Mouse (Mus musculus): ENCODE results near the gene Fam69a. TPM values are rescaled to one million over a fixed set of nuclear protein-coding genes. Genes with fewer than 3 reads are reported as not detected.

Gene Fam69a
- polyA plus RNA-seq, 1 experiment from 2014 or later = 51.2 TPM

Other genes starting within 250 kb of the Fam69a start
- gene Ube2d2b, start 157.0 kb downstream of the Fam69a start, polyA plus RNA-seq (2015; fragmentation: Nextera tagmentation; extraction: Ambion mirVana) = not detected in 2 replicates
- 56.1 and 58.3 TPM in 2 replicates for gene Evi5, start 112.0 kb downstream of the Fam69a start, polyA plus RNA-seq (2015; fragmentation: Nextera tagmentation; extraction: Ambion mirVana)
- gene Rpl5, start 86.6 kb downstream of the Fam69a start, polyA plus RNA-seq (2015; fragmentation: Nextera tagmentation; extraction: Ambion mirVana) = 56.2 and 60.3 TPM in 2 replicates
- 106 TPM in 2 replicates for gene Mtf2, start 78.6 kb upstream of the Fam69a start, polyA plus RNA-seq (2015; fragmentation: Nextera tagmentation; extraction: Ambion mirVana)
- 24.1 and 24.8 TPM in 2 replicates for gene Tmed5, start 145.5 kb upstream of the Fam69a start, polyA plus RNA-seq (2015; fragmentation: Nextera tagmentation; extraction: Ambion mirVana)
- 2.6 and 3.1 TPM in 2 replicates for gene Ccdc18, start 145.8 kb upstream of the Fam69a start, polyA plus RNA-seq (2015; fragmentation: Nextera tagmentation; extraction: Ambion mirVana)